Mouse (Mus musculus): ENCODE data around the gene Wwtr1.

Wwtr1 gene

GRCm38 (mm10) chr3:57448445-57448844 lies 127.3 kb downstream of the Wwtr1 start:
- DNase-seq (ENCODE audit: low spot score) = no peak

- DNase-seq (ENCODE audit: low spot score) = no peak
Observed at GRCm38 (mm10) chr3:57447889-57448288, 127.8 kb downstream of the Wwtr1 start.

- DNase-seq (ENCODE audit: low spot score) = no peak
Observed at GRCm38 (mm10) chr3:57445706-57446105, 130.0 kb downstream of the Wwtr1 start.

- no peak for DNase-seq (ENCODE audit: low spot score)
Observed at GRCm38 (mm10) chr3:57440956-57441355, 134.8 kb downstream of the Wwtr1 start.

- DNase-seq (ENCODE audit: low spot score) = no peak
Observed at GRCm38 (mm10) chr3:57435364-57435763, 140.3 kb downstream of the Wwtr1 start.

- DNase-seq (ENCODE audit: low spot score) = no peak
Observed at GRCm38 (mm10) chr3:57431706-57432105, 144.0 kb downstream of the Wwtr1 start.

- DNase-seq (ENCODE audit: low spot score) = no peak
Observed at GRCm38 (mm10) chr3:57429486-57429885, 146.2 kb downstream of the Wwtr1 start.

- no peak for DNase-seq (ENCODE audit: low spot score)
Observed at GRCm38 (mm10) chr3:57428682-57429464, 146.8 kb downstream of the Wwtr1 start.

GRCm38 (mm10) chr3:57426351-57426750 lies 149.4 kb downstream of the Wwtr1 start:
- no peak for DNase-seq (ENCODE audit: low spot score)

- DNase-seq (ENCODE audit: low spot score) = no peak
Observed at GRCm38 (mm10) chr3:57425089-57425730, 150.5 kb downstream of the Wwtr1 start, which contains the start of gene Tm4sf4. Gene Tm4sf4 (plus strand): TSS chr3:57425314.

GRCm38 (mm10) chr3:57420660-57421059 lies 155.1 kb downstream of the Wwtr1 start:
- no peak for DNase-seq (ENCODE audit: low spot score)

- DNase-seq (ENCODE audit: low spot score) = no peak
Observed at GRCm38 (mm10) chr3:57420233-57420632, 155.5 kb downstream of the Wwtr1 start.

- no peak for DNase-seq (ENCODE audit: low spot score)
Observed at GRCm38 (mm10) chr3:57411535-57411934, 164.2 kb downstream of the Wwtr1 start.
